Mouse (Mus musculus) intestine, embryonic 14.5 days (tissue): ENCODE data around the gene Mlxipl. TPM values are rescaled to one million over a fixed set of nuclear protein-coding genes. Genes with fewer than 3 reads are reported as not detected.

ENCODE experiments used
- ATAC-seq: fragments of 200-750 bp; cut with Nextera tagmentation; replicated peaks from 2 replicates; pipeline ENCODE4 v1.8.0; 2017; ENCODE audit warnings: low read depth, moderate number of reproducible peaks, moderate TSS enrichment, moderate library complexity; ENCODE audit not compliant: low FRiP score, low TSS enrichment
- DNase-seq: peaks from one replicate; pipeline ENCODE4 v3.0.0-alpha.2; 2018; ENCODE audit warnings: low spot score
- H3K27ac ChIP-seq: fragments of 300-500 bp; sonication (generic); 2 replicates; pipeline ENCODE4 v1.5.1; 2014; ENCODE audit warnings: low read depth, mild to moderate bottlenecking, control low read depth
- H3K27me3 ChIP-seq: fragments of 300-500 bp; sonication (generic); replicated peaks from 2 replicates; pipeline ENCODE4 v1.6.1; 2014; ENCODE audit warnings: low read length, control low read depth; ENCODE audit not compliant: control insufficient read depth, insufficient read depth
- H3K36me3 ChIP-seq: fragments of 300-500 bp; sonication (generic); 2 replicates; pipeline ENCODE4 v1.6.1; 2014; ENCODE audit warnings: low read length, control low read depth; ENCODE audit not compliant: control insufficient read depth, insufficient read depth
- H3K4me1 ChIP-seq: fragments of 300-500 bp; sonication (generic); replicated peaks from 2 replicates; pipeline ENCODE4 v1.6.1; 2014; ENCODE audit warnings: low read length, control low read depth, mixed read lengths; ENCODE audit not compliant: control insufficient read depth, insufficient read depth
- H3K4me2 ChIP-seq: fragments of 300-500 bp; sonication (generic); 2 replicates; pipeline ENCODE4 v1.6.1; 2014; ENCODE audit warnings: low read length
- H3K4me3 ChIP-seq: fragments of 300-500 bp; sonication (generic); 2 replicates; pipeline ENCODE4 v1.5.1; 2014; ENCODE audit warnings: low read depth, low read length, control low read depth, mixed read lengths
- H3K9ac ChIP-seq: fragments of 300-500 bp; sonication (generic); 2 replicates; pipeline ENCODE4 v1.6.1; 2014; ENCODE audit warnings: mild to moderate bottlenecking, low read length
- H3K9me3 ChIP-seq: fragments of 300-500 bp; sonication (generic); 2 replicates; pipeline ENCODE4 v1.6.1; 2016; ENCODE audit warnings: low read length, control low read depth; ENCODE audit not compliant: control insufficient read depth
- whole genome bisulfite sequencing: fragments of 180-500 bp; shearing (Covaris S2); extraction: QIAGEN DNeasy Blood & Tissue Kit; methylation state at CpG from one replicate; pipeline ENCODE4 v1.1.7; 2014; 5-methylcytosine and 5-hydroxymethylcytosine counted together
- polyA plus RNA-seq: library from polyadenylated mRNA; unstranded; fragments of >200 nt; fragmentation: Nextera tagmentation; extraction: Ambion mirVana; gene quantifications from 2 replicates; pipeline ENCODE4 v1.2.1, GENCODE M21; 2014

The Mlxipl gene
- polyA plus RNA-seq, 1 experiment from 2014 or later: 6.4 TPM

- no peaks in the 10 kb centered on the region for H3K9me3 ChIP-seq
- H3K27ac ChIP-seq: no peak overlapping the region
- no peak for ATAC-seq
- H3K4me2 ChIP-seq: no peak overlapping the region
- 0 out of 2 replicates have a peak, but pooled peaks cover 2% of the 10 kb centered on the region for H3K27me3 ChIP-seq
- no peak overlapping the region for H3K9ac ChIP-seq
- WGBS: 62% methylated on average over 4 of the region's 4 CpGs
- no peak overlapping the region for H3K4me3 ChIP-seq
- peaks cover 17% of the 10 kb centered on the region for H3K4me1 ChIP-seq
- peaks cover 7% of the 10 kb centered on the region for H3K36me3 ChIP-seq
- no peak for DNase-seq
Measured at GRCm38 (mm10) chr5:135075655-135076054, 14.0 kb upstream of the Mlxipl start.

- WGBS: 86% methylated on average over 14 of the region's 14 CpGs
- Histone ChIP-seq H3K4me1 (peaks cover 17% of the 10 kb centered on the region), H3K4me2 (no peak overlapping the region), H3K4me3 (no peak overlapping the region), H3K36me3 (peaks cover 7% of the 10 kb centered on the region), H3K27me3 (0 out of 2 replicates have a peak, but pooled peaks cover 2% of the 10 kb centered on the region), H3K9me3 (no peaks in the 10 kb centered on the region), H3K9ac (no peak overlapping the region), H3K27ac (0 out of 2 replicates have a peak overlapping the region, but pooled peaks have one; percentile 5)
- ATAC-seq (no peak), DNase-seq (no peak)
Measured at GRCm38 (mm10) chr5:135076368-135076767, 13.3 kb upstream of the Mlxipl start.

- ATAC-seq (peak; percentile 13), DNase-seq (no peak)
Measured at GRCm38 (mm10) chr5:135076931-135077505, 12.7 kb upstream of the Mlxipl start.

DNA sequence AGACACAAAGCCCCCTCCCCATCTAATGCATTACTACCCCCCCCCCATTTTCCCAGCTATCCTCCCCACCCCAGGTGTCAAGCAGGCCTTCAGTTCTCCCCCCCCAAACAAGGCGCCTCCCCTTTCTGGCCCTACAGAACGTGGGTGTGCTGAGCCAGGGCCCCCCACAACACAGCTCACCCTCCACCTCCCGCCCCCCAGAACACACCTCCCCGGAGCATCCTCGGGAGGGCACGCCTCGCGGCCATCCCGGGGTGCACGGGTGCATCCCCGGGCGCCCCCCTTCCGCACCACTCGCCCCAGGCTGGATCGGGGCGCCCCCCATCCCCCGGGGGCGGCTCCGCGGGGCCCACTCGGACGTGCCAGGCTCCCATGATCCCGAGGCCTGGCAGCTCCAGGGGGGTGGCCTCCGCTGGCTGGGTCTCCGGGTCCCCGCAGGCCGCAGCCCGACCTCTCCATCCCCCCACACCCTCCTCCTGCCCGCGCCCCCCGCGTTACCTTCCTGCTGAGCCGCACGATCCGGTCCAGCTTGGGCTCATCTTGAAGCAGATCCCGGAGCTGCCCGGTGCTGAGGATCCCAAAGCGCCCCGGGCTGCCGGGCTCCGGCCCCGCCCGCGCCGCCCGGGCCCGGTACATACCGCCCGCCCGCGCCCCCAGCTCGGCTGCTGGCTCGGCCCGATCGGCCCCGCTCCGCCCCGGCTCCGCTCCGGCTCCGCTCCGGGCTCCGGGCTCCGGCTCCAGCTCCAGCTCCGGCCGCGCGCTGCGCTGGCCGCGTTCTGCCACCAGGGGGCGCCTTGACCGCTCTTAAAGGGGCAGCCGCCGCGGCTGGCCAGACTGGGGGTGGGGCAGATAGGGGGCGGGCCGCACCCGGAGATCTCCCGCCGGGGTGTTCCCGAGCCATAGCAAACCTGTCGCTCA lies 11.9 kb upstream of the Mlxipl start, which contains the start of gene Vps37d:
Vps37d (minus strand) TSS at position 703 of the 918 bp plus-strand sequence.
- Histone ChIP-seq H3K27ac (peak within 1 kb of the TSS; percentile 73; the same call in 1 of the 2 replicates), H3K36me3 (peaks cover 7% of the 10 kb centered on the region), H3K4me2 (peak within 1 kb of the TSS; percentile 65), H3K4me3 (peak within 1 kb of the TSS; percentile 81), H3K4me1 (peaks cover 17% of the 10 kb centered on the region), H3K9me3 (no peaks in the 10 kb centered on the region), H3K9ac (peak within 1 kb of the TSS; percentile 91), H3K27me3 (0 out of 2 replicates have a peak, but pooled peaks cover 2% of the 10 kb centered on the region)
- DNase-seq (peak; percentile 99), ATAC-seq (peak; percentile 86)
- WGBS: 1% methylated on average over 78 of the region's 83 CpGs

More at GRCm38 (mm10) chr5:135076931-135077505, 12.7 kb upstream of the Mlxipl start:
- H3K27me3 ChIP-seq: 0 out of 2 replicates have a peak, but pooled peaks cover 2% of the 10 kb centered on the region
- H3K4me1 ChIP-seq: peaks cover 17% of the 10 kb centered on the region
- H3K4me3 ChIP-seq: peak overlapping the region; percentile 81
- peak overlapping the region; percentile 91 for H3K9ac ChIP-seq
- 18% methylated on average over 14 of the region's 14 CpGs for WGBS
- no peaks in the 10 kb centered on the region for H3K9me3 ChIP-seq
- peaks cover 7% of the 10 kb centered on the region for H3K36me3 ChIP-seq
- peak overlapping the region; percentile 65 for H3K4me2 ChIP-seq
- peak overlapping the region; percentile 5; the same call in 1 of the 2 replicates for H3K27ac ChIP-seq

GRCm38 (mm10) chr5:135078482-135078810 lies 11.2 kb upstream of the Mlxipl start:
- Histone ChIP-seq H3K27ac (no peak overlapping the region; the same call in 1 of the 2 replicates), H3K4me2 (peak overlapping the region; percentile 65), H3K4me3 (peak overlapping the region; percentile 81), H3K4me1 (peaks cover 11% of the 10 kb centered on the region), H3K27me3 (0 out of 2 replicates have a peak, but pooled peaks cover 2% of the 10 kb centered on the region), H3K9me3 (no peaks in the 10 kb centered on the region), H3K9ac (peak overlapping the region; percentile 91; the same call in 1 of the 2 replicates), H3K36me3 (peaks cover 7% of the 10 kb centered on the region)
- 1% methylated on average over 11 of the region's 11 CpGs for WGBS
- ATAC-seq (no peak), DNase-seq (no peak)

GRCm38 (mm10) chr5:135079578-135079977 lies 10.1 kb upstream of the Mlxipl start:
- Histone ChIP-seq H3K9ac (no peak overlapping the region), H3K4me2 (no peak overlapping the region), H3K4me1 (peaks cover 9% of the 10 kb centered on the region), H3K36me3 (peaks cover 7% of the 10 kb centered on the region), H3K27ac (no peak overlapping the region), H3K27me3 (0 out of 2 replicates have a peak, but pooled peaks cover 2% of the 10 kb centered on the region), H3K9me3 (no peaks in the 10 kb centered on the region), H3K4me3 (no peak overlapping the region)
- no peak for DNase-seq
- 92% methylated on average over 2 of the region's 2 CpGs for WGBS
- ATAC-seq: no peak

- H3K9me3 ChIP-seq: no peaks in the 10 kb centered on the region
- ATAC-seq (no peak), DNase-seq (no peak)
- H3K4me3 ChIP-seq: no peak overlapping the region
- peaks cover 9% of the 10 kb centered on the region for H3K4me1 ChIP-seq
- no peak overlapping the region for H3K27ac ChIP-seq
- 0 out of 2 replicates have a peak, but pooled peaks cover 2% of the 10 kb centered on the region for H3K27me3 ChIP-seq
- WGBS: 86% methylated on average over 5 of the region's 5 CpGs
- peaks cover under 1% of the 10 kb centered on the region; the same call in 1 of the 2 replicates for H3K36me3 ChIP-seq
- no peak overlapping the region for H3K4me2 ChIP-seq
- H3K9ac ChIP-seq: no peak overlapping the region
Measured at GRCm38 (mm10) chr5:135080539-135080938, 9.2 kb upstream of the Mlxipl start.

DNA sequence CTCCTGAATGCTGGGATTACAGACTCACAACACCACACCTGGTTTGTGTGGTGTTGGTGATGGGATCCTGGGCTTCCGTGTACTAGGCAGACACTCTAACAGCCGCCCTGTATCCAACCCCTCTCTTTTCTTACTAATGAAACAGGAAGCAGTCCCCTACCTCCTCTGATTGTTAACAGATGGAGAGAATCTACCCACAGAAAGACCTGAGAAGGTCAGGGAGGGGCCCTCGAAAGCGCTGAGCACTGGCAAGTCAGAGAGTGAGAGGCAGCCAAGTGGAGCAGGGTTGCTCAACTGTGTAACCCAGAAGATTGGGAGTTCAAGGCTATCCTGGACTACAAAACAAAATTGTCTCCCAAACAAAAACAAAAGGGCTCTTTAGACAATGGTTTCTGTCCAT lies 2.8 kb upstream of the Mlxipl start:
- DNase-seq (no peak), ATAC-seq (no peak)
- H3K9me3 ChIP-seq: no peaks in the 10 kb centered on the region
- no peak overlapping the region for H3K27ac ChIP-seq
- peaks cover 41% of the 10 kb centered on the region for H3K27me3 ChIP-seq
- no peaks in the 10 kb centered on the region for H3K4me1 ChIP-seq
- H3K4me3 ChIP-seq: no peak overlapping the region
- H3K9ac ChIP-seq: no peak overlapping the region
- no peak overlapping the region for H3K4me2 ChIP-seq
- WGBS: 58% methylated on average over 4 of the region's 4 CpGs
- no peaks in the 10 kb centered on the region for H3K36me3 ChIP-seq
